Mouse (Mus musculus) limb, embryonic 10.5 days (tissue): ENCODE data around the gene Phka1. TPM values are rescaled to one million over a fixed set of nuclear protein-coding genes. Genes with fewer than 3 reads are reported as not detected.

Experiments used
- DNase-seq: peaks from one replicate; pipeline ENCODE4 v3.0.0-alpha.2; 2017; ENCODE audit warnings: low spot score
- H3K27ac ChIP-seq: fragments of 300-500 bp; sonication (generic); 2 replicates; pipeline ENCODE4 v1.5.1; 2016; ENCODE audit warnings: mild to moderate bottlenecking
- H3K27me3 ChIP-seq: fragments of 300-500 bp; sonication (generic); 2 replicates; pipeline ENCODE4 v1.6.1; 2016; ENCODE audit warnings: low read depth, mild to moderate bottlenecking; ENCODE audit not compliant: poor library complexity, severe bottlenecking
- H3K36me3 ChIP-seq: fragments of 300-500 bp; sonication (generic); 2 replicates; pipeline ENCODE4 v1.6.1; 2016; ENCODE audit warnings: mild to moderate bottlenecking, moderate library complexity
- H3K4me1 ChIP-seq: fragments of 300-500 bp; sonication (generic); 2 replicates; pipeline ENCODE4 v1.6.1; 2016
- H3K4me3 ChIP-seq: fragments of 300-500 bp; sonication (generic); 2 replicates; pipeline ENCODE4 v1.5.1; 2016; ENCODE audit warnings: mild to moderate bottlenecking, moderate library complexity
- H3K9me3 ChIP-seq: fragments of 300-500 bp; sonication (generic); replicated peaks from 2 replicates; pipeline ENCODE4 v1.6.1; 2016; ENCODE audit warnings: mild to moderate bottlenecking
- WGBS: fragments of 180-500 bp; shearing (Covaris S2); methylation state at CpG from one replicate; pipeline ENCODE4 v1.1.7; 2016; 5-methylcytosine and 5-hydroxymethylcytosine counted together
- polyA plus RNA-seq: library from polyadenylated mRNA; unstranded; fragments of >200 nt; fragmentation: Nextera tagmentation; extraction: Ambion mirVana; gene quantifications from 2 replicates; pipeline ENCODE4 v1.2.1, GENCODE M21; 2016

The Phka1 gene
- polyA plus RNA-seq, 1 experiment from 2014 or later: 12.9 TPM

- H3K27me3 ChIP-seq: peaks cover 85% of the 10 kb centered on the region
- H3K27ac ChIP-seq: peak within 1 kb of the TSS; percentile 77
- peak; percentile 53 for DNase-seq
- H3K36me3 ChIP-seq: no peaks in the 10 kb centered on the region
- no peaks in the 10 kb centered on the region for H3K9me3 ChIP-seq
- 9% methylated on average over 27 of the region's 27 CpGs for WGBS
- peak within 1 kb of the TSS; percentile 59 for H3K4me3 ChIP-seq
- H3K4me1 ChIP-seq: no peaks in the 10 kb centered on the region
These were observed 139.2 kb downstream of the Phka1 start, which contains the start of gene Hdac8 for GRCm38 (mm10) chrX:102504644-102505481. TSS of gene Hdac8 (minus strand) at chrX:102505359.

GRCm38 (mm10) chrX:102504179-102504578 lies 139.9 kb downstream of the Phka1 start:
- WGBS: 26% methylated on average over 10 of the region's 10 CpGs
- Histone ChIP-seq H3K27ac (peak overlapping the region; percentile 77; the same call in 1 of the 2 replicates), H3K27me3 (peaks cover 85% of the 10 kb centered on the region), H3K36me3 (peaks cover 7% of the 10 kb centered on the region), H3K4me1 (no peaks in the 10 kb centered on the region), H3K9me3 (no peaks in the 10 kb centered on the region), H3K4me3 (peak overlapping the region; percentile 59)
- DNase-seq: no peak

GRCm38 (mm10) chrX:102493992-102494730 lies 149.9 kb downstream of the Phka1 start:
- WGBS: 77% methylated on average over 6 of the region's 6 CpGs
- Histone ChIP-seq H3K36me3 (peaks cover 21% of the 10 kb centered on the region), H3K27ac (no peak overlapping the region), H3K4me1 (no peaks in the 10 kb centered on the region), H3K9me3 (no peaks in the 10 kb centered on the region), H3K27me3 (peaks cover 88% of the 10 kb centered on the region), H3K4me3 (no peak overlapping the region)
- no peak for DNase-seq

- no peak for DNase-seq
- Histone ChIP-seq H3K9me3 (no peaks in the 10 kb centered on the region), H3K4me1 (no peaks in the 10 kb centered on the region), H3K27ac (no peak overlapping the region), H3K4me3 (no peak overlapping the region), H3K27me3 (peaks cover 92% of the 10 kb centered on the region), H3K36me3 (no peaks in the 10 kb centered on the region)
- 81% methylated on average over 7 of the region's 7 CpGs for WGBS
These were observed 158.5 kb downstream of the Phka1 start for GRCm38 (mm10) chrX:102485575-102485974.

- Histone ChIP-seq H3K4me1 (no peaks in the 10 kb centered on the region), H3K4me3 (no peak overlapping the region), H3K27me3 (peaks cover 71% of the 10 kb centered on the region), H3K27ac (no peak overlapping the region), H3K9me3 (no peaks in the 10 kb centered on the region), H3K36me3 (no peaks in the 10 kb centered on the region)
- no peak for DNase-seq
- 78% methylated on average over 4 of the region's 4 CpGs for WGBS
These were observed 164.4 kb downstream of the Phka1 start for GRCm38 (mm10) chrX:102479665-102480064.

- WGBS: 33% methylated on average over 4 of the region's 4 CpGs
- Histone ChIP-seq H3K4me3 (no peak overlapping the region), H3K4me1 (no peaks in the 10 kb centered on the region), H3K27me3 (peaks cover 70% of the 10 kb centered on the region), H3K36me3 (no peaks in the 10 kb centered on the region), H3K9me3 (no peaks in the 10 kb centered on the region), H3K27ac (no peak overlapping the region)
- DNase-seq: no peak
These were observed 165.1 kb downstream of the Phka1 start for GRCm38 (mm10) chrX:102478965-102479364.

- Histone ChIP-seq H3K4me1 (no peaks in the 10 kb centered on the region), H3K27ac (no peak overlapping the region), H3K36me3 (no peaks in the 10 kb centered on the region), H3K9me3 (no peaks in the 10 kb centered on the region), H3K4me3 (no peak overlapping the region), H3K27me3 (peaks cover 67% of the 10 kb centered on the region)
- DNase-seq: no peak
- WGBS: 93% methylated on average over 3 of the region's 3 CpGs
These were observed 165.6 kb downstream of the Phka1 start for GRCm38 (mm10) chrX:102478481-102478880.

GRCm38 (mm10) chrX:102476784-102477183 lies 167.3 kb downstream of the Phka1 start:
- H3K27me3 ChIP-seq: peaks cover 67% of the 10 kb centered on the region
- no peaks in the 10 kb centered on the region for H3K36me3 ChIP-seq
- DNase-seq: peak; percentile 78
- no peaks in the 10 kb centered on the region for H3K9me3 ChIP-seq
- no peak overlapping the region for H3K4me3 ChIP-seq
- no peaks in the 10 kb centered on the region for H3K4me1 ChIP-seq
- no peak overlapping the region for H3K27ac ChIP-seq
- WGBS: 37% methylated on average over 3 of the region's 3 CpGs

GRCm38 (mm10) chrX:102475555-102475954 lies 168.5 kb downstream of the Phka1 start:
- DNase-seq: no peak
- WGBS: 92% methylated on average over 5 of the region's 5 CpGs
- Histone ChIP-seq H3K27me3 (peaks cover 65% of the 10 kb centered on the region), H3K4me3 (no peak overlapping the region), H3K27ac (no peak overlapping the region), H3K36me3 (no peaks in the 10 kb centered on the region), H3K4me1 (no peaks in the 10 kb centered on the region), H3K9me3 (no peaks in the 10 kb centered on the region)

Other genes starting within 250 kb of the Phka1 start
- 9.7 and 13.1 TPM in 2 replicates for gene Hdac8, start 138.9 kb downstream of the Phka1 start, polyA plus RNA-seq
- gene Gm3880, start 42.7 kb upstream of the Phka1 start, polyA plus RNA-seq: not detected in 2 replicates
- not detected in 2 replicates for gene Gm9112, start 63.4 kb upstream of the Phka1 start, polyA plus RNA-seq
- gene Dmrtc1b, start 63.6 kb upstream of the Phka1 start, polyA plus RNA-seq: not detected in 2 replicates
- not detected in 2 replicates for gene Dmrtc1c1, start 158.7 kb upstream of the Phka1 start, polyA plus RNA-seq
- gene Dmrtc1c2, start 210.4 kb upstream of the Phka1 start, polyA plus RNA-seq: not detected in 2 replicates
- gene 1700031F05Rik, start 223.7 kb upstream of the Phka1 start, polyA plus RNA-seq: not detected in 2 replicates